Mouse (Mus musculus): ENCODE measurements around the gene Gjc2. TPM values are rescaled to one million over a fixed set of nuclear protein-coding genes. Genes with fewer than 3 reads are reported as not detected.

Gene Gjc2
- 0.87 and 1.1 TPM in 2 replicates for polyA plus RNA-seq (2012; rRNA removed)

DNA sequence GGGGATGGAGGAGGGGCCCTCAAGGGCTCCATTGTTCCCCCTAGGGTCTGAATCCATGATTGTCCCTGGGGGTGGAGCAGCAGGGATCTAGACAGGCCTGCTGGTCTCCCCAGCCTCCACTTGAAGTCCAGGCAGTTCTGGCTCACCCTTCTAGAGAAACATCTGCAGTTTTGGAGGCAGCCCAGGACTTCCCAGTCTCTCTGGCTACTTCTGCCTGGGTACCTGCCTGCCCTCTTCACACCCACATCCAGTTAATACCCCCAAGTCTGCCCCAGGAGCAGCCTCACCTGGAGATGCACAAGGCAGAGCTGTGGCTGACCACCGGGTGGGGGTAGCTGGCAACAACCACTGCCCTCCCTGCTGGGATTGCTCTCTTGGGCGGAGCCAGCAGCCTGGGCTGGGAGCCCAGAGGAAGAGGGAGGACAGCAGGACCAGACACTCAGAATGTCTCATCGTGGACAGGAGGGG lies at the start of gene Gjc2:
Gjc2 (minus strand) TSS at position 350 of the 468 bp plus-strand sequence.
- no peak for DNase-seq (ENCODE audit: low read depth)
- TF ChIP-seq POLR2A (IDR thresholded peaks at IDR 0.05; ENCODE audit: borderline replicate concordance, extremely low read depth, insufficient read depth, insufficient read length, poor library complexity, severe bottlenecking), result no peak
- TF ChIP-seq CTCF (IDR thresholded peaks at IDR 0.05; ENCODE audit: borderline replicate concordance, extremely low read depth, insufficient read depth, insufficient read length), result no peak

- TF ChIP-seq CTCF (IDR thresholded peaks at IDR 0.05; ENCODE audit: borderline replicate concordance, extremely low read depth, insufficient read depth, insufficient read length) (peak; percentile 10; the same call in 1 of the 2 replicates), POLR2A (IDR thresholded peaks at IDR 0.05; ENCODE audit: borderline replicate concordance, extremely low read depth, insufficient read depth, insufficient read length, poor library complexity, severe bottlenecking) (no peak)
- DNase-seq (ENCODE audit: low read depth), result no peak
Measured at GRCm38 (mm10) chr11:59232797-59233196, 49.8 kb upstream of the Gjc2 start.

DNA sequence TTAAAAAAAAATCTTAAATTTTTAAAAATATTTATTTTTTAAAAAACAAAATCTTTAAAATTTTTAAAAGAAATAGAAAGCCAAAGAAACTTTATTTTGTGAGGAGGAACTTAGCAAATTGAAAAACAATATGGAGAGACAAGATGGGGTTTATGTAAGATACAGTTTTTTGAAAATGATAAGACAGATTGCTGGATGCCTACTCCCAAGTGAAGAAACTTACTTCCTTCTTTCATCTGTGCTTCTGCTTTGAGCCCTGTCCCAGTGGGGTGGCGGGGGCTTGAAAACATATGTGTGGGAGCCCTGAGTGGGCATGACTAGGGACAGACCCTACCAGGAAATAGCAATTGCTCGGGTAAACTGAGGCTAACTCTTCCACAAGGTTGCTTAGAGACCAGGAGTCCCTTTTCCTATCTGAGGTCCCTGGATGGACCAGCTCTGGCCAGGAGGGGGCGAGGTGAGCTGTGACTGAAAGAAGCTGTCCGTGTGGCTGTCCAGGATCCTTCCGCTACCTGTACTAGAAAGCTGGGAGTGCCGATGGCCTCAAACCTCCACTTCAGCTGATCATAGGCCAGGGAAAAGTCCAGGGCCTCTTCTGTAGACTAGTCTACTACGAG lies 47.2 kb upstream of the Gjc2 start:
- peak; percentile 58 for DNase-seq (ENCODE audit: low read depth)
- TF ChIP-seq CTCF (IDR thresholded peaks at IDR 0.05; ENCODE audit: borderline replicate concordance, extremely low read depth, insufficient read depth, insufficient read length), result peak; percentile 80
- TF ChIP-seq POLR2A (IDR thresholded peaks at IDR 0.05; ENCODE audit: borderline replicate concordance, extremely low read depth, insufficient read depth, insufficient read length, poor library complexity, severe bottlenecking), result no peak

DNA sequence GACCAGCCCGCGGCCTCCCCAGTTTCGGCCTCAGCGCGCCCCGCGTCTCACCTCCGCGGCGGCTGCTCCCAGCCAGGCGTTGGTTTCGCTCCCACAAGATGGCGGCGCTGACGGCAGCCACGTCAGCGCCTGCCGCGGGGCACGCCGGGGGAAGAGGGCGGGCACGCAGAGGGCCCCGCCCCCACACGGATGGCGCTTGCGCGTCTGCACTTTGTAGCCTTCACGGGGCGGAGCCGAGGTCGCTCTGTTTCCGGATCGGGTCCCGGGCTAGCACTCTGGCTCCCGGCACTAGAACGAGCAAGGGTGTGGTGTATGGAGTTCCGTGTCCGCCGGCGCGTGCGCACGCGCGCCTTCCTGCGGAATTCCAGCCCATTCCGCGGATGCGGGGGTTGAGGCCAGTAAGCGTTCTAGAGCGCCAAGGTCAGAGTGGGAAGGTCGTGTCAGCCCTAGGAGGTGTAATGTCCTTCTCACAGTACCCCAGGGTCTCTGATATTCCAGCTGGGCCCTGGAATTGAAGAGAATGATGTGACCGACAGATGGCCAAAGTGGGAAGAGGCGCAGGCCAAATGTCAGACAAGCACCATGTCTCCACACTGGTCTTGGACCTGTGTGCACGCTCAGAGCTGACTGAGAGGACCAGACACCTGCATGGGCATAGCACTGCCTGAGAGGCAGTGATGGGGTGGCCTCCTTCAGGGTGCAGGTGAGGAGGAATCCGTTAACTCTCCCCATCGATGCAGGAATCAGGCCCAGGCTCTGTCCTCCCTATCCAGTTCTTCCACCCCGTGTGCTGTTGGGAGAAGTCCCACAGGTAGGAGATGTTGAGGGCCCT lies 45.3 kb upstream of the Gjc2 start, which contains the start of gene Arf1:
Arf1 (minus strand) TSS at position 149 of the 832 bp plus-strand sequence.
- TF ChIP-seq POLR2A (IDR thresholded peaks at IDR 0.05; ENCODE audit: borderline replicate concordance, extremely low read depth, insufficient read depth, insufficient read length, poor library complexity, severe bottlenecking), result peak; percentile 95
- no peak for TF ChIP-seq CTCF (IDR thresholded peaks at IDR 0.05; ENCODE audit: borderline replicate concordance, extremely low read depth, insufficient read depth, insufficient read length)
- peak; percentile 98 for DNase-seq (ENCODE audit: low read depth)

DNA sequence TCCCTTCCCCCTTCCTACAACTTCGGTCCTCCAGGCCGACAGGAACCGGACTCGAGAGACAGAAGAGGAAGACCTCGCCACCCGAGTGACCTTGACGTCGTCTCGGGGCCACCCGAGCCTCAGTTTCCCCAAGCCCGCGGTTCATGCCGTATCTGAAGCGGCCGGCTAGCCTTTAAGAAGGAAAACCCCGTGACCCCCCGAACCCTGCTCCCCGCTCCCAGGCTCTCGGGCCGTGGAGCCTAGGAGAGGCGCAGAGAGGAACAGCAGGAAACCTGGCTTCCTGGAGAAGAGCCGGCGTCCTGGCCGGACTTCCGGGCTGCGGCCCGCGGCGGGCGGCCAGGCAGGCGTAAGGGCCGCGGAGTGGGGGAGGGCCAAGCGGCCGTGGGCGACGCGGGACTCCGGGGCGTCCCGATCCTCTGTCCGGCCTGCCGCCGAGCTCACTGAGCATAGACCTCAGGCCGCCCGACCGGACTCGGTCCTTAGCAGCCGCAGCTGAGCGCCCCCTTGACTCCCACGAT lies 44.6 kb upstream of the Gjc2 start:
- no peak for TF ChIP-seq CTCF (IDR thresholded peaks at IDR 0.05; ENCODE audit: borderline replicate concordance, extremely low read depth, insufficient read depth, insufficient read length)
- no peak for TF ChIP-seq POLR2A (IDR thresholded peaks at IDR 0.05; ENCODE audit: borderline replicate concordance, extremely low read depth, insufficient read depth, insufficient read length, poor library complexity, severe bottlenecking)
- DNase-seq (ENCODE audit: low read depth), result no peak

GRCm38 (mm10) chr11:59226787-59227603 lies 44.0 kb upstream of the Gjc2 start:
- TF ChIP-seq CTCF (IDR thresholded peaks at IDR 0.05; ENCODE audit: borderline replicate concordance, extremely low read depth, insufficient read depth, insufficient read length) (no peak), POLR2A (IDR thresholded peaks at IDR 0.05; ENCODE audit: borderline replicate concordance, extremely low read depth, insufficient read depth, insufficient read length, poor library complexity, severe bottlenecking) (no peak)
- no peak for DNase-seq (ENCODE audit: low read depth)

DNA sequence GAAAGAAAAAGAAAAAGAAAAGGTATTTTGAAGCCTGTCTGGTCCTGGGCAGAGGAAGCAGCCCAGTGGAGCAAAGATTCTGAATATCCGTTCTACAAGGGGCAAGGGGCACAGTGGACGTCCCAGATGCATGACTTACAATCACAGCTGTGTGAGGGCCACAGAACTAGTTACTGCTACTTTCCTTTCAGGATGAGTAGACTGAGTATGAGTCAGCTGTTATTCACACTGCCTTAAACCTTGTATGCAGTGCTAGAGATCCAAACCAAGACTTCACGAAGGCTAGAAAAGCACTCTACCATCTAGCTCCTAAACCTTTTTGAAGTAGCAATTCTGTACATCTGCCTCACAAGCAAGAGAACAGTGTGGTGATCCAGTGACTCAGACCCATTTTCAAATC lies 43.2 kb upstream of the Gjc2 start:
- DNase-seq (ENCODE audit: low read depth), result no peak
- TF ChIP-seq CTCF (IDR thresholded peaks at IDR 0.05; ENCODE audit: borderline replicate concordance, extremely low read depth, insufficient read depth, insufficient read length), result no peak
- TF ChIP-seq POLR2A (IDR thresholded peaks at IDR 0.05; ENCODE audit: borderline replicate concordance, extremely low read depth, insufficient read depth, insufficient read length, poor library complexity, severe bottlenecking), result no peak

DNA sequence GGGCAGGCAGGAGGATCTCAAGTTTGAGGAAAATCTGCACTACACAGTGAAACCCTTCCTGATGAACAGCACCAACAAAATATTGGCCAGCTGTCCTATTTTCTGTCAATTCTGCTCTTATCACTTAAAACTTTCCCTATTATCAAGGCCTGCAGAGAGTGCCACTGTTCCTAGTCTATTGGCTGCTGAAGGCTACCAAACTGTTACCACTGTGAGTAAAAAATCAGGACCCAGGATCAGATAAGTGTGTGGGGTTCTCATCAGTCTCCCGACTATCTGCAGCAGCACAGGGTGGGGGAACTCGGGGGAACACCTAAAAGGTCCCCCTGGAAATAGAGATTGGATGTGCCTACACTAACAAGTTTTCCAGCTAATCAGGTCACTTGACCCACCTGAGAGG lies 42.2 kb upstream of the Gjc2 start:
- no peak for DNase-seq (ENCODE audit: low read depth)
- TF ChIP-seq CTCF (IDR thresholded peaks at IDR 0.05; ENCODE audit: borderline replicate concordance, extremely low read depth, insufficient read depth, insufficient read length) (no peak), POLR2A (IDR thresholded peaks at IDR 0.05; ENCODE audit: borderline replicate concordance, extremely low read depth, insufficient read depth, insufficient read length, poor library complexity, severe bottlenecking) (no peak)

GRCm38 (mm10) chr11:59224470-59224869 lies 41.5 kb upstream of the Gjc2 start:
- TF ChIP-seq POLR2A (IDR thresholded peaks at IDR 0.05; ENCODE audit: borderline replicate concordance, extremely low read depth, insufficient read depth, insufficient read length, poor library complexity, severe bottlenecking) (no peak), CTCF (IDR thresholded peaks at IDR 0.05; ENCODE audit: borderline replicate concordance, extremely low read depth, insufficient read depth, insufficient read length) (no peak)

DNA sequence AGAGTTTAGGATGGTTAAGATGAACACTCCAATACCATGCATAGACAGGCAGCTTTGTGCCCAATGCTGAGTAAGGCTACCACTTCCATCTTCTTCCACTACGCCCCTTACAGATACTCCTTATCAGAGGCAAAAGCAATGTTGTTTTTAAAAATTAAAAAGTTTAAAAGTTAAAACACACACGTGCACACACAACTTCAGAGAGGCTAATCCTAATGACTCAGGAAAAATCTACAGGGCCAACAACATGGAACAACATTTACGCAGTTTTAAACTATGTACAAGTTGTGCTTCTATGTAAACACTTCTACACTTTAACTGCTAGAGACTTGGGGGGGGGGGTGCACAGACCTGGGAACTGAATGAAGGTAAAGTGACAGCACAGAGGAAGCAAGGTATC lies 41.0 kb upstream of the Gjc2 start:
- DNase-seq (ENCODE audit: low read depth), result no peak
- TF ChIP-seq POLR2A (IDR thresholded peaks at IDR 0.05; ENCODE audit: borderline replicate concordance, extremely low read depth, insufficient read depth, insufficient read length, poor library complexity, severe bottlenecking) (no peak), CTCF (IDR thresholded peaks at IDR 0.05; ENCODE audit: borderline replicate concordance, extremely low read depth, insufficient read depth, insufficient read length) (no peak)

More at GRCm38 (mm10) chr11:59224470-59224869, 41.5 kb upstream of the Gjc2 start:
- DNase-seq (ENCODE audit: low read depth), result no peak
